Mouse (Mus musculus) kidney, adult 9 months (tissue): ENCODE measurements around the gene Gm20431.

Source experiments
- DNase-seq: peaks from one replicate; pipeline ENCODE4 v3.0.0; 2022

Gm20431 gene

GRCm38 (mm10) chr2:167565682-167566081 is 95.6 kb downstream of the Gm20431 start:
- DNase-seq: peak; percentile 71

DNA sequence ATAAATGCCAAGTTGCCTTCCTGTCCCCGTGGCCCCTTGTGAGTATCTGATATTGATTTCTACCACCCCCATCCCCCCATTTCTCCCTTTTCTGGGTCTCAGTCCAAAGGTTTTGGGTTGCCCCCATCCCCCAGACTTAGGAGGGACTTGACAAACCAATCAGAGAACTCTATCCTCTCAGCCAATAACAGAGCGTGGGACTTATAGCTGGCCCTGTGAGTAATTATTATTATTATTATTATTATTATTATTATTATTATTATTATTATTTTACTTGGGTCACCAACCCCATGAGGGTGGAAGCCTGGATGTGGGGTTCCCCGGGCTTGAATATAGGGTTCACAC is 96.0 kb downstream of the Gm20431 start:
- DNase-seq: no peak

DNA sequence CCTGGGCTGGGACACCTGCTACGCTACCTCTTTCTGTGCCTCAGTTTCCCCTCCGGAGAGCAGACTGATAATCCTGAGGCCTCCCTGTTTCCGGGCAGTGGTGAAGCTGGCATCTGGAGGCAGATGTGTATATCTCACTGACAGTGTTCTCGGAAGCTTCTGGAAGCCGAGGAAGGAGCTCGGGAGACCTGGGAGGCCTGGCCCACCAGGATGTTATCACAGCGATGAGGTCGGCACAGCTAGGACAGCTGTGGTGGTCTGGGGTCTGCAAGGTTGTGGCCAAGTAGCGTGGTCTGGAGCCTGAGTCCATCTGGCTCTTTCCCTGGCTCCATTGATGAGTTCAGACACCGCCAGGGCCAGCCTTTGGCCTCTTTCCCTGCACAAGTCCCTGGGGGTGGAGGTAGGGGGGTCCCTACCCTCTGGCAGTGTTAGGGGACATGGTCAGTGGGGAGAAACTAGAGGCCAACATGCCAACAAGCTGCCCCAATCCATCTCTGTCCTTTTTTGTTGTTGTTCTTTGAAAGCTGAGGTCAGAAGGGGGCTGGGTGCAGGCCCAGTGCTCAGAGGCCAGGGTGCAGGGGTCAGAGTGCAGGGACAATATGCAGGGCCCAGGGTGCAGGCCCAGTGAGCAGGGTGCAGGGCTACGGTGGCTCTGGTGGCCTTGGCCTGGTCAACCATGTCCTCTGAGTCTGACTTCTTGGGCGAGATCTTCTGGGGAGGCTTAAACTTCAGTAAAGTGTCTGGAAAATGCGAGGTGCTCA is 96.6 kb downstream of the Gm20431 start:
- DNase-seq: no peak

- no peak for DNase-seq
Measured at GRCm38 (mm10) chr2:167563703-167564102, 97.6 kb downstream of the Gm20431 start.

DNA sequence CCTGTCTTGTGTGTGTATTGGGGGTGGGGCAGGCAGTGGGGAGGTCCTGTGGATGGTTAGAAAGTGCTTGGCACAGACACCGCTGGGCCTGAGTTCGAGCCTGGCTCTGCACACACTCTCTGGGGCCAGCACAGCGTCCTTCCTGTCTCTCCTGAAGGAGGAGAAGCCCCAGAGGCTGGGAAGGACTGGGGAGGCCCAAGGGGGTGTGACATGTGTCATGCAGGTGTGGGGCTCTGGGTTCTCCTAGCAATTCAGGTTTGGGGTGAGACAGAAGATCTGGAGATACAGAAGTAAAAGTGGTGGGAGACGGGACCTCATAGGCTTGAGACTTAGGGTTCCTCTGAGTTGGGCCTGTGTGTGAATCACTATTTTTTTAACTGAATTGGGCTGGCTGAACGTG is 98.3 kb downstream of the Gm20431 start:
- DNase-seq: no peak

DNA sequence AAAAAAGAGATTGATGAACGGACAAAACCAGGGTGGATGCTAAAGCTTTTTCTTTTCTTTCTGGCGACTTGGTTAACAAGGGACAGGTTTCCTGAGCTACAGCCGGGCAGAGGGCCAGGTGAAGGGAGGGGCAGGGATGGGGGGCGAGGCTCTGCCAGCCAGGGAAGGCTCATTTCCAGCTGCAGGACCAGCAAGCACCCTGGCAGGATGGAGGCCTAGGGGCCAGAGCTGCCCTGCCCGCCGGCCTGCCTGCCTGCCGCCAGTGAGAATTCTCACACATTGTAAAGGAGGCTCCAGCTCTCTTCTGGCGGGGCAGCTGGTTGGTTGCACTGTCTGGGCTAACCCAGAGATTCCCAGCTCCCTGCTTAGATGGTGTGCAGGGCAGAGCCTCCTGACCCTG is 99.2 kb downstream of the Gm20431 start:
- DNase-seq: no peak

- no peak for DNase-seq
Measured at GRCm38 (mm10) chr2:167559413-167559812, 101.9 kb downstream of the Gm20431 start.
